In genomic region chr16:67467041-67467440, GRCm38 (mm10) we compare ENCODE assay signal across 18 mouse cellular contexts.
A peak's percentile ranks its signal among the peaks of the same experiment; 100 is the strongest.
DNase-seq lines count a peak whose midpoint lies in the region; TF ChIP-seq lines count a peak whose summit lies in the region.
"Had no signal": no experiment of that assay in that cellular context is flagged by ENCODE, and none has a peak within 500 bp of the region (broad histone marks: within the 10 kb centered on the region; RNA-seq: fewer than 3 reads in every experiment).

No protein-coding gene starts in this region.

- H3K4me3 ChIP-seq in layer of hippocampus, adult 2 months = no peak overlapping the region

- TF ChIP-seq CTCF in layer of hippocampus, adult 2 months (conservative IDR thresholded peaks at IDR 0.05) = no peak

- 0 out of 2 replicates have a peak overlapping the region, but pooled peaks have one; percentile 19 for H3K27ac ChIP-seq in layer of hippocampus, adult 2 months

- DNase-seq in layer of hippocampus, adult 2 months (ENCODE audit: low spot score in 2 of 2) = no peak
- DNase-seq in layer of hippocampus, adult 18-20 months (ENCODE audit: low spot score in 2 of 2) = no peak
- peak; percentile 26 for DNase-seq in 3T3-L1 (ENCODE audit: low read depth, low spot score)
- peak; percentile 91 for DNase-seq in 416B (ENCODE audit: low read depth)
- no peak for DNase-seq in ovary, postnatal 10 days (ENCODE audit: low spot score)
- DNase-seq in spleen, adult 12 weeks (ENCODE audit: low spot score) = no peak
- DNase-seq: adrenal gland, adult 2 months; adrenal gland, adult 8-10 months; adrenal gland, postnatal 10 days; adrenal gland, postnatal 14 days; adrenal gland, postnatal 25 days; adrenal gland, postnatal 36 days; B cell, adult 2 months; cerebellum, adult 11 months; cerebellum, adult 11-12 months; cerebellum, adult 18-20 months; cerebellum, adult 2 months; cerebellum, adult 8-10 months had no signal

Comparison
In these comparisons a context has a peak if more than half of its experiments do, and no peak if none do; other contexts are left out.
1. DNase-seq: peak in 3T3-L1 (single experiment) and 416B (single experiment); none in layer of hippocampus, adult 2 months (0 of 2), layer of hippocampus, adult 18-20 months (0 of 2), ovary, postnatal 10 days (single experiment) and spleen, adult 12 weeks (single experiment).